ENCODE assay signal across 9 mouse cellular contexts in the genomic region with DNA sequence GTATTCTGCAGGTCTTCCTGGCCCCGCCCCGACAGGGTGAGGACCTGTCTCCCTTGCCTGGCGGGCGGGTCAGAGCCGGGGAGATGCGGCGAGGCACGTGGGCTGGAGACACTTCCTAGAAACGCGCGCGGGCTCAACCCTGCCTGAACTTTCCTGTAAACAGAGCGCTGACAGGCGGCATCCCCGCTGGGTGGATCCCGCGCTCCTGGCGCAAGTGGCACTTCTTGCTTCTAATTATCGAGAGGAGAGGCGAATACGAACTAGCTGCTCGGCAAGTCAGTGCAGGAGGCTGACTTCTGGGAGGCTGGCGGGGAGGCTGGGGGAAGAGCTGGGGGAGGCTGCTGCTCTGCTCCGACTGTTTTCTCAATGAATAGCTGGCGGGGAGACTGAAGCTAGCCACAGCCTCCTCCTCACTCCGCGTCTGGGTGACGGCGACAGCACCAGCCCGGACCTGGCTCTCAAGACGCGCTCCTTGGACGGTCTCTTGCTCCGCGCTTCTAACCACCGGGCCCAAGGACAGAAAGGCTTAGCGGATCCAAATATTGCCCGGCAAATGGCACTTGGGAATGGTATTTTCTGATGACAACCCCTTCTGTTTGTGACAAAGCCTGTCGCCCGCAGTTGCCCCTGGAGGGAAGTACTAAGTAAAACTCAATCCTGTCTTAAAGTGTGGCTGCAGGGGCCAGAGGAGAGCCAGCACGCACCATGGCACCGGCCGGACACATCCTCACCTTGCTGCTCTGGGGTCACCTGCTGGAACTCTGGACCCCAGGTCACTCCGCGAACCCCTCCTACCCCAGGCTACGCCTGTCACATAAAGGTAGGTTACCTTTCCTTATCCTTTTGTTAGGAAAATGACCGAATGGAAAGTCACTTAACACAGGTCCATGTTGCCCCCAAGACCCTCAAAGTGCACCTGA. TPM values are rescaled to one million over a fixed set of nuclear protein-coding genes. Genes with fewer than 3 reads are reported as not detected.
A peak's percentile ranks its signal among the peaks of the same experiment; 100 is the strongest.
DNase-seq lines count a peak whose midpoint lies in the region; ATAC-seq lines count a peak whose summit lies in the region.
"Had no signal": no experiment of that assay in that cellular context is flagged by ENCODE, and none has a peak within 500 bp of the region (broad histone marks: within the 10 kb centered on the region; RNA-seq: fewer than 3 reads in every experiment).

A gene (plus strand): TSS at position 72 of the 920 bp plus-strand sequence.

- peak within 1 kb of the TSS; percentile 72 for H3K4me2 ChIP-seq in embryonic facial prominence, embryonic 14.5 days (ENCODE audit: low read depth, low read length)

- DNase-seq in embryonic facial prominence, embryonic 14.5 days (ENCODE audit: low spot score) = peak; percentile 65
- peak; percentile 63 for DNase-seq in hindbrain, embryonic 10.5 days (ENCODE audit: low spot score)
- DNase-seq in layer of hippocampus, adult 9-11 months = peak; percentile 37
- DNase-seq in lung, adult 18-20 months = peak; percentile 73 to 78
- peak; percentile 6 for DNase-seq in ovary, adult 18-20 months (ENCODE audit: low spot score)

- H3K4me3 ChIP-seq in megakaryocyte, embryonic 14.5 days (replicated peaks) = peak within 1 kb of the TSS; percentile 89
- peak within 1 kb of the TSS; percentile 47 for H3K4me3 ChIP-seq in embryonic facial prominence, embryonic 14.5 days (ENCODE audit: low read depth, low read length)
- H3K4me3 ChIP-seq in hindbrain, embryonic 10.5 days = peak within 1 kb of the TSS; percentile 63

- peak within 1 kb of the TSS; percentile 61 for H3K9ac ChIP-seq in embryonic facial prominence, embryonic 14.5 days (ENCODE audit: low read depth, low read length)

- H3K9me3 ChIP-seq in megakaryocyte, embryonic 14.5 days = 0 out of 2 replicates have a peak, but pooled peaks cover 4% of the 10 kb centered on the region
- no peaks in the 10 kb centered on the region for H3K9me3 ChIP-seq in embryonic facial prominence, embryonic 14.5 days (ENCODE audit: control insufficient read depth, low read length)
- peaks cover 6% of the 10 kb centered on the region; the same call in 1 of the 2 replicates for H3K9me3 ChIP-seq in hindbrain, embryonic 10.5 days
- H3K9me3 ChIP-seq: G1E had no signal

- H3K36me3 ChIP-seq in megakaryocyte, embryonic 14.5 days (replicated peaks; ENCODE audit: low read length) = no peaks in the 10 kb centered on the region
- H3K36me3 ChIP-seq in embryonic facial prominence, embryonic 14.5 days (ENCODE audit: control insufficient read depth, insufficient read depth, low read length) = no peaks in the 10 kb centered on the region
- H3K36me3 ChIP-seq in hindbrain, embryonic 10.5 days = no peaks in the 10 kb centered on the region
- H3K36me3 ChIP-seq: G1E had no signal

- no peak for ATAC-seq in megakaryocyte, adult 5-6 weeks (ENCODE audit: poor library complexity, severe bottlenecking)
- ATAC-seq in embryonic facial prominence, embryonic 14.5 days (ENCODE audit: low read depth) = peak; percentile 83
- no peak for ATAC-seq in CD4-positive, CD25-positive, alpha-beta regulatory T cell, adult 4 months

- H3K27ac ChIP-seq in embryonic facial prominence, embryonic 14.5 days (replicated peaks; ENCODE audit: low read depth, low read length) = no peak within 1 kb of the TSS
- H3K27ac ChIP-seq in hindbrain, embryonic 10.5 days = peak within 1 kb of the TSS; percentile 71

- 1% methylated on average over 45 of the region's 47 CpGs for WGBS in embryonic facial prominence, embryonic 14.5 days
- WGBS in hindbrain, embryonic 10.5 days = under 1% methylated on average over 47 of the region's 47 CpGs

- peaks cover 12% of the 10 kb centered on the region for H3K27me3 ChIP-seq in megakaryocyte, embryonic 14.5 days (replicated peaks)
- H3K27me3 ChIP-seq in embryonic facial prominence, embryonic 14.5 days (replicated peaks; ENCODE audit: control insufficient read depth, insufficient read depth, low read length) = peaks cover 7% of the 10 kb centered on the region
- H3K27me3 ChIP-seq in hindbrain, embryonic 10.5 days (ENCODE audit: insufficient read depth, poor library complexity, severe bottlenecking) = peaks cover 17% of the 10 kb centered on the region

- H3K4me1 ChIP-seq in megakaryocyte, embryonic 14.5 days = peaks cover 9% of the 10 kb centered on the region
- peaks cover 4% of the 10 kb centered on the region; the same call in 1 of the 2 replicates for H3K4me1 ChIP-seq in embryonic facial prominence, embryonic 14.5 days (ENCODE audit: control insufficient read depth, insufficient read depth, low read length)
- H3K4me1 ChIP-seq in hindbrain, embryonic 10.5 days (replicated peaks) = peaks cover 7% of the 10 kb centered on the region

RNA-seq across cellular contexts. Expression of the gene that starts here (rescaled TPM):
- polyA plus RNA-seq in megakaryocyte, embryonic 14.5 days (2012; ENCODE audit: insufficient read depth, low replicate concordance) = 0.04 TPM in 1 of 2 replicates, not detected in the other
- not detected in 2 replicates for total RNA-seq in megakaryocyte, adult 5-6 weeks (2015)
- not detected in 2 replicates for total RNA-seq in megakaryocyte, adult 5-6 weeks (2017)
- polyA plus RNA-seq in embryonic facial prominence, embryonic 14.5 days (2014; fragmentation: Nextera tagmentation; extraction: Ambion mirVana) = 4.4 and 4.8 TPM in 2 replicates
- 2.0 and 2.1 TPM in 2 replicates for polyA plus RNA-seq in hindbrain, embryonic 10.5 days (2016; fragmentation: Nextera tagmentation; extraction: Ambion mirVana)
- under 1 TPM in 1 of 2 experiments, not detected in 1; 0.15 TPM for polyA plus RNA-seq in CD4-positive, CD25-positive, alpha-beta regulatory T cell, adult 4 months (2017; shearing (Covaris generic))

Comparison
In these comparisons a context has a peak if more than half of its experiments do, and no peak if none do; other contexts are left out.
1. DNase-seq: peak in every context shown above with its lines; median percentile 76 in lung, adult 18-20 months; 65 in embryonic facial prominence, embryonic 14.5 days; 63 in hindbrain, embryonic 10.5 days; 37 in layer of hippocampus, adult 9-11 months; 6 in ovary, adult 18-20 months.